Mouse (Mus musculus): ENCODE data around the gene Ctbp1.

Ctbp1 gene

GRCm38 (mm10) chr5:33244377-33244920, 30.3 kb downstream of the Ctbp1 start:
- DNase-seq (ENCODE audit: low spot score in 2 of 2), result no peak

DNA sequence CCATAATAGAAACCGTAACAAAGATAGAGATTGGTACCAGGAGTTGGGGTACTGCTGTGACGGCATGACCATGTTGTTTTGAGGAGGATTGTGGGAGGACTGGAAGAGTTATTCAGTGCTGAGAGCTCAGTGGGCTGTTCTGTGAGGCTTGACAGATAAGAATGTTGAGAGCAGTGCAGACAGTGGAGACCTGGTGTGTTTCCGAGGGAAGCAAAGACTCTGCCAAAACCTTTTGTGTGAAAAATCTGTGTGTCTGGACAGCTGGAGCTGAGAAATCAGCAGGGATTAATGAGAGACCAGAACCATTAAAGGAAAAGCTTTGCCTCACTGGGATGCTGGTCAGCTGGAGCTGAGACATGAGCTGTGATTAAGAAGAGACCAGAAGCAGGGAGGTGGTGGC, 34.9 kb downstream of the Ctbp1 start:
- DNase-seq (ENCODE audit: low spot score in 2 of 2), result no peak

DNA sequence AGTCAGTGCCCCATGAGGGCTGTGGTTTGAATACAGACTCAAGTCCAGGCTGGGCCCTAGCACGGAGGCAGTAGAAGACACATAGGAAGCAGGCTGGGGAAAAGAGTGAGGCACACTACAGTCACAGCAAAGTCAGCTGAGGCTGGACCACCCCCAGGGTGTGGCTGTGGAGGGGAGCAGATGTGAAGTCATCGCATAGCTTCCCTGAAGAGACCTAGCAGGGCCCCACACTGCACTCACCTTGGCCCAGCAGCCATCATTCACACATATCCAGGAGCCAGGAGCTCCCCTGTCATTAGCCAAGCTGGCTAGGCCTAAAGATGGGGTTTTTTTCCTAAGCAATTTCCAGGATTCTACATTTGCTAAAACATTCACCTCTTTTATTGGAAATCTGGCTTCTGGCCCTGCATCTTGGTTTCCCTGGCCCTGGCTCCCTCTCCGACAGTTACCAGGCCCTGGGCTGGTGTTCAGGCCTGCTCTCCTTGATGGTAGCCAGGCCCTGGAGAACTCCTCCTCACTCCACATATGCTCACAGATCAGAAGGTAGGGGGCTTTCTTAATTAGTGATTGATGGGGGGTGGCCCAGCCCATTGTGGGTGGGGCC, 35.6 kb downstream of the Ctbp1 start:
- no peak for DNase-seq (ENCODE audit: low spot score in 2 of 2)

DNA sequence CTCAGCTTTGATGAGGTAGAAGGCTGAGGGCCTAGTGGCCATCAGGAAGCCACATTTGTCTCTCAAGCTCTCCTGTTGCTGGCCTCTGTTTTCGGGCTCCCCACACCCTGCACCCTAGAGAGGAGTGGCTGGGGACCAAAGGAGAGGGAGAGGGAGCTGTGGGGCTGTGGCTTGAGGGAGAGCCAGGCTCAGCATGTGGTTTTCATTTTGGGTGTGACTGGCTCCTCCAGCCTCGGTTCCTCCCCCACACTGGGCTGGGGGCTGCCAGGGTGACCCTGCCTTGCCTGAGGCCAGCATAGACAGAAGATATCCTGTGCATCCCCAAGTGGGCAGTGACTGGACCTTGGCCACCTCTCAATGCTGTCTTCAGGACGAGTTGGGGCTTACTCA, 36.5 kb downstream of the Ctbp1 start:
- DNase-seq (ENCODE audit: low spot score in 2 of 2), result no peak

DNA sequence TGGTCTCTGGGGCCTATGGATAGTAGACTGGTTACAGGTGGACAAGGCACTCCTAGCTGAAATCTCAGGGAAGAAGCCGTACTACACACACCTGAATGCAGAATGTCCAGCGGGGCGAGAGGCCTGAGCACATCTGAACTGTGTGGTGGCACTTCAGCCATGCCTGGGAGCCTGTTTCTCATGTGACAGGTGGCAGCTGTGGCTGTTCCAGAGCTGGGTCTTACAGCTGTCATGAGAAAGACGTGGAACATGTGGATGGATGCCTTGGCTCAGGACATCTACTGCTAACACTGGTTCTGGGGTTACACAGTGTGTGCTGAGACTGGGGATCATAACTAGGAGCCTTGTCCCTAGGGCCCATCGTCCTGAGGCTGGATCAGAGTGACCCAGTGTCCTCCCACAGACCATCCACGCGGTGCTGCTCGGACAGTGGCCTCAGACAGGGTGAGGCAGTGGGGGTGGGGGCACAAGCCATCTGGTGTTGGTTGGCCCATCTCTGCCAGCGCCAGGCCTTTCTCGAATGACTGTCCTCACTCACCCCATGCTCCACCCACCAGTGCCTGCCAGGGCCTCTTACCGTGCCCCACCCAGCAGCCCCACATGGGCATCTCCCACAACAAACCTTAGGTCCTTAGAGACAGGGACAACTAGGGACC, 37.1 kb downstream of the Ctbp1 start:
- no peak for DNase-seq (ENCODE audit: low spot score in 2 of 2)

DNA sequence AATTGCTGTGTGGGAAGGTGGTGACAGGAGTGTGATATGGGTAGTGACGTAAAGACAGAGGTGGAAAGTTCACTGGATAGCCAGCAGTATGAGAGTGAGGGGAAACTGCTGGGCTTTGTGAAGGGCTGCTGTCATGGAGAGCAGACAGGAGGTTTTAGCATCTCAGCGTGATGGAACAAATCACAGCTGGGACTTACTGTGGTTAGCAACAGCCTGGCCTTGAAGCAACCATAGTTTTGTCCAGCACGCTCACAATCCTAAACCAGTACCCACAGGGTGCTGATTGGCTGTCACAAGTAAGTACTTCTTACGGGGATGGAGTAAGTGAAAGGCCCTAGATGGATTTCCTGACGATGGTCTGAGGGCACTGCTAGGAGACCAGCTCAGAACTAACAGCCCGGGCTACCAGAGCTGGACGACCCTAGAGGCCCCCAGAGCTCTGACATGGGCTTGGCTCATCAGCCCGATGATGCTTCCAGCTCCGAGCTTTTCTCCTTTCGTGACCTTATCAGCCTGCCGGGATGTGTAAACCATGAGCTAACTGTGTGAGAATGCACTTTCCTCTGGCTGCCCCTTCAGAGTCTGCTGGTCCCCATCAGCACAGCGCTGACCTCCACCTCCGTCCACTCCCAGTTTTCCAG, 40.3 kb downstream of the Ctbp1 start:
- DNase-seq (ENCODE audit: low spot score in 2 of 2), result no peak

- no peak for DNase-seq (ENCODE audit: low spot score in 2 of 2)
These were observed 42.0 kb downstream of the Ctbp1 start for GRCm38 (mm10) chr5:33232791-33233190.

DNA sequence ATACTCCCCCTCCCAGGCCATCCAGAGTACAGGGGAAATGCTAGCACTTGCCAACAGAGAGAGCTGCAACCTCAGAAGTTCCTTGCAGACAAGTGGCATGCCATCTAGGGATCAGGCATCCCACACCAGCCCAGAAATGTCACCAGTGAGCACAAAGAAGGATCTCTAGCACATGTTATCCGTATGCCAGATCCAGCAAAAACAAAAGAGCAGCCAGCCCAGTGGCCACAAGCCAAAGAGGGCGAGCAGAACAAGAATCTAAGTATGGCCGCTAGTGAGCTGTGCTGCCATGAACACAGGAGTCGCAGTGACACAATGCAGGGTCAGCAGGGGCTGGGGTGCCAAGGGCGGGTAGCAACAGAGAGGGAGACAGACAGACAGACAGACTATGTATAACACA, 44.5 kb downstream of the Ctbp1 start:
- DNase-seq (ENCODE audit: low spot score in 2 of 2), result peak in 1 of 2 experiments; percentile 38

GRCm38 (mm10) chr5:33228428-33228827, 46.4 kb downstream of the Ctbp1 start:
- DNase-seq (ENCODE audit: low spot score in 2 of 2), result no peak

DNA sequence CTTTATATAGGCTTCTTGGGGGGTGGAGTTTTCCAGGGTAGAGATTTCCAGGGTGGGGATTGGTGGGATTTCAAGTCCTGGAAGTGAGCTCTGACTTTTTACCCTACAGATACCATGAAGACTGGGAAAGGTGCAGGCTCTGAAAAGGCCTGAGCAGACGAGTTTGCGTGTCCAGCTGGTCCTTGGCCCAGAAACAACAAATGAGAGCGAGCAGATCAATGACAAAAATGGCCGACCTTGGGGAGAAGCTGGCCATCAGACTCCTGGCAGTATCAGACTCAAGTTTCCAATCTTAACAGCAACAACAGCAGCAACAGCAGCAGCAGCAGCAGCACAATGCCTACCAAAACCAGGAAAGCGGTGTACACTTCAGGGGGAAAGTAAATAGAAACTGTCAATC, 49.1 kb downstream of the Ctbp1 start:
- no peak for DNase-seq (ENCODE audit: low spot score in 2 of 2)

- DNase-seq (ENCODE audit: low spot score in 2 of 2), result no peak
These were observed 50.3 kb downstream of the Ctbp1 start for GRCm38 (mm10) chr5:33224491-33224890.

DNA sequence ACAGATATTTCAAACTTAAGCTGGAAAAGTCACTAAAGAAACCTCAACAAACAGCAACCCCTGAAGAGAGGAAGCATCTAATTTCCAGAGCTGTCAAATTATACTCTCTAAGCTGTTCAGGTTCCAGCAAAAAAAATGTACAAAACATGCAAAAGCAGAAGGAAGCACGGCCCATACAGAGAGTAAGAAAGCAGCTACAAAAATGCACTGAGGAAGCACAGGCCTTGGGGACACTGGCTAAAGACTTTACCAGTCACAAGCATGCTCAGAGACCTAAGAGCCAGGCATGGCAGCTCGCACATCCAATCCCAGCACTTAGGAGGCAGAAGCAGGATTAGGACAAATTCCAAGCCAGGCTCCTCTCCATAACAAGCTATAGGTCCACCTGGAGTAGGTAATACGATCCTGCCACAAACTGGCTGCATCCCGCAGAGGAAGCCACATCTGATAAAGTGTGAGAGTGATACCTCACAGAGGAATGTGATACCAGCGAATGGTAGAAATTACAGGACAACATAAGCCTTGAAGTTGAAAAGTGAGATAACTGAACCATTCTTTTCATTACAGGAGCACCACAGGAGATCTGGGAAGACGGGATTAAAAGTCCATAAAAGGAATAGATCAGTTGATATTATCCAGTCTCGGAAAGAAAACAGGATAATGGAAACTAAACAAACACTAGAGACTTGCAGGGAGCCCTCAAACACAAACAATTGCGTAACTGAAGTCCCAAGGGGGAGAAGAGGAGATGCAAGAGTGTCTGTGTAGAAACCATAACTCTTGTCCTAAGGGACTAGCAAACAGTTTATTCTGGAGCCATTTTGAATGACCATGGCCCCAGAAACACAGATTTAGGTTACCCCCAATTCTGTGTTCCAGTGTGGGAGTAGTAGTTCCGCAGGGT, 51.7 kb downstream of the Ctbp1 start:
- no peak for DNase-seq (ENCODE audit: low spot score in 2 of 2)

- DNase-seq (ENCODE audit: low spot score in 2 of 2), result no peak
These were observed 52.4 kb downstream of the Ctbp1 start for GRCm38 (mm10) chr5:33222389-33222788.

- peak in 1 of 2 experiments; percentile 39 for DNase-seq (ENCODE audit: low spot score in 2 of 2)
These were observed 54.3 kb downstream of the Ctbp1 start for GRCm38 (mm10) chr5:33220350-33221044.

DNA sequence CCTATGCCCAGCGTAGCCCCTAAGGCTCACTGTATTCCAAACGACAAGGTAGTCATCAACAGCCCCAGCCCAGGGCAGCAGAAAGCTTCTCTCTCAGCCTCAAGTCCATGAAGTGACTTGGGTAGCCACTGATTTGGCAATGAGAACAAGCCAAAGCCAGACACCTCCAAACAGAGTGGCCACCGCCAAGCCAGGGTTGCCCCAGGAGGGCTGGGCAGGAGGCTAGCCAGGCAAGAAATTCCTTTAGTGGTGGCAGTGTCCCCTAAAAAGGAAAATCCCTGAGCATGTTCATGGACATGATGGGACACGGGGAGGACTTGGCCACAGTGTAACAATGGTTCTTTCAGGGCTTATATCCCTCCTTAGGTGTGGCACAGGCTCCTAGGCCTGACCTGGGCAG, 55.0 kb downstream of the Ctbp1 start:
- no peak for DNase-seq (ENCODE audit: low spot score in 2 of 2)

DNA sequence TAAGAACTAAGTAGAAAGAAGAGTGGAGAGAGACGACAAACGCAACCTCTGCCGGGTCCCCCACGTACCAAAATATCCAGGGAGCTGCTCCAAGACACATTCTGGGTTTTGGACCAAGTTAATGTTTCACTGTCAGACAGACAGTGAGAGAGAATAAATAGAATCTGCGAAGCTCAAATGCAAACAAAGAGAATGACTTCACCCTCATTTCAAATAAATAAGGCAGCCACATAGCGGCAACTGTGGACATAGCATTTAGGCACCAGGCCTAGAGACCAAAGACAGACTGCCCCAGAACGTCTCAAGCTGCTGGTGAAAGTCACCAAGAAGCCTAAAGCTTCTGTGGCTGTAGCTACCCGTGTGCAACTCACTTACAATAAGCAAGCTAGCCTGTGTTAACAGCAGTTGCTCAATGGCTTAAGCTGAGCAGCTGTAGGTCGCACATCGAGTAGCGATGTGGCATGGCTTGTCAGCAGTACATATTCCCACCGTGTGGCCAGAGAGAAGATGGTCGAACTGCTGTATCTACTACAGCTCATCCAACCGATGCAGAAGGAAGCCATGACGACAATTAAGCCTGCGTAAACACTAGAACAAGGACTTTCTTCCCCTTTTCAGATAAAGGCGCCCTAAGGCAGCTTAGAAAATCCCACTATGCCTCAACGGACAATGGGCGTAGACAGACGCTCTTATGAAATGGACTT, 55.9 kb downstream of the Ctbp1 start:
- no peak for DNase-seq (ENCODE audit: low spot score in 2 of 2)

DNA sequence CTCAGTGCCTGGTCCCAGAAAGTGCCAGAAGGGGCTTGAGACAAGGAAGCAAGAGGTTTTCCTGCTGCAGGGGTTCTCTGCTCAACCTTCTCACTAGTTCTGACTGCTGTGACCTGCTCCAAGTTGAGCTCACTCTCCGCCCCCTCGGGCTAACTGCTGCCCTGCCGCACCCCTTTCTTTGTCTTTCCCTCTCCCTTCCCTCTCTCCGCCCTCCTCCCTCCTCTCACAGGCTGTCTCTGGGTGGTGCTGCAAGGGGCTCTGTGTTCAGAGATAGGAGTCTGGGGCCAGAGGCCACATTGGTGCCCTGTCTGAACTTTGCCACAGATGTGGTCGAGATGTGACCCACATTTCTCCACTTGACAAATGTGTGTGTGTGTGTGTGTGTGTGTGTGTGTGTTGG, 56.7 kb downstream of the Ctbp1 start, which contains the start of gene Spon2:
Gene Spon2 (minus strand): TSS at position 375 of the 400 bp plus-strand sequence.
- no peak for DNase-seq (ENCODE audit: low spot score in 2 of 2)

DNA sequence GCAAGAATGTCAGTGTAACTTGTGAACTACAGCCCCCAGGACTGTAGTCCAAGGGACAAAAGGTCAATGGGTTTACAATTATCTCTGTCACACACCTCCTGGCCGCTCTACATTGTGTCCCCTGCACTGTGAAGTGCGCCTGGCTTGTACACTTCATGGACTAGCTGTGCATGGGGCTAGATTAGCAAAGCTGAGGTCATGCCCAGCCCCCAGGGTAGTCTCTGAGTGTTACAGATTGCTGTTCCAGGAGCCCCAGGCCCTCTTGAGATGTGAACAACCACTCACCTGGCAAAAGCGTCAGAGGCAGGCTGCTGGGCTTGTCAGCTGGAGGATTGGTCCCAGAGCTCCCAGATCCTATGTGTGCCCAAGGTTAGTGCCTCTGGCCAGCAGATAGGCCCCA, 57.1 kb downstream of the Ctbp1 start:
- no peak for DNase-seq (ENCODE audit: low spot score in 2 of 2)

DNA sequence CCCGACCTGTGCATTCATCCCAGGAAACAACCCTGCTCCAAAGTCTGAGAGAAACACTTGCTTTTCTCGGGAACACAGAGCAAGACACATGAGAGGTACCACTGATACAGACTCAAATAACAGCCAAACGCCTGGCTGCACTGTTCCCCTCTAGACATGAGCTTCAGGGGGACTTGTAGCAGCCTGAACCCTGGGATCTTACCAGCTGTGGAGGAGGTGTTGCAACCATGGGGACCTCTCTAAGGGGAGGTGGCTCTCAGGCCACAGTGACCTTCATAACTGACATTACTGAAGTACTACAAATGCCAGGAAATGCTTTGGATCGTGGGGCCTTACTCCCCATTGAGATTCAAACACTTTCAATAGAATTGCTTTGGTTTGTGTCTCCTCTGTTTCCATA, 60.1 kb downstream of the Ctbp1 start:
- no peak for DNase-seq (ENCODE audit: low spot score in 2 of 2)

DNA sequence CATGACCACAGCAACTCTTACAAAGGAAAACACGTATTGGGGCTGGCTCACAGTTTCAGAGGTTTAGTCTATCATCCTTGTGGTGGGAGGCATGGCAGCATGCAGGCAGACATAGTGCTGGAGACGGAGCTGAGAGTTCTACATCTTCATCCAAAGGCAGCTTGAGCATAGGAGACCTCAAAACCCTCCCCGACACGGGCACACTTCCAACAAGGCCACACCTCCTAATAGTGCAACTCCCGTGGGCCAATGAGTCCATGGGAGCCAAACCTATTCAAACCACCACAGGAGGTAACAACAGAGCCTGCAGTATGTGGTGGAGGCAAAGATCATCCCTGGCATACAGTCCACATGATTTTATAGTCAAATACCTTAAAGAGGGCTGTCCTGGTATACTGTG, 63.5 kb downstream of the Ctbp1 start:
- DNase-seq (ENCODE audit: low spot score in 2 of 2), result no peak

DNA sequence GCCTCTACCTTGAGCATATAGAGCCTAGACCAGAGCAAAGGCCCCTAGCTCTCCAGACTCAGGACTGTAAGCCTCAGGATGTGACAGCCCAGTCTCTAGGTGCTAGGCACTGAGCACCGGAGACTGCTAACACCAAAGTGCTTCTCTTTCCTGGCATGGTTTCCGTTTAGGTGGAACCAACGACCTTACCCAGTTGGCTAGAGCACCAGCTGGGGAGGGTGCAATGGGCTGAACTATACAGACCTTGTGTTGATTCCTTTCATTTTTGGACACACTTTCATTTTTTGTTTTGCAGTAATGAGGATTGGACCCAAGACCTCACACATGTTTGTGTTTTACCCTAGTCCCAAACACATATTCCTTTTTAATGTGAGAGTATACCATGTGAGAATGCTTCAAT, 64.3 kb downstream of the Ctbp1 start:
- no peak for DNase-seq (ENCODE audit: low spot score in 2 of 2)
